Mouse (Mus musculus) cerebellum, adult (tissue): Measurements from ENCODE around the gene Trim65.

ENCODE experiments used
- ATAC-seq: cut with Nextera tagmentation; 2 replicates; pipeline ENCODE4 v1.9.2; 2017; ENCODE audit warnings: mild to moderate bottlenecking, moderate library complexity, mixed read lengths; ENCODE audit not compliant: insufficient number of reproducible peaks, low FRiP score, low TSS enrichment

Gene Trim65

GRCm38 (mm10) chr11:116074436-116074991, 56.4 kb downstream of the Trim65 start:
- no peak for ATAC-seq

GRCm38 (mm10) chr11:116072608-116073007, 58.3 kb downstream of the Trim65 start:
- ATAC-seq, result no peak
